Mouse (Mus musculus) lung, postnatal 36 days (tissue): ENCODE measurements around the gene Wdr77.
A peak's percentile ranks its signal among the peaks of the same experiment; 100 is the strongest.
"Not testable (repeated sequence)": the region's sequence is repeated elsewhere in the genome, so short reads cannot be mapped to it uniquely, and the experiment has no call there.

Experiments
- DNase-seq: peaks from one replicate; pipeline ENCODE4 v3.0.0; 2022; ENCODE audit warnings: mixed read lengths

Wdr77 gene

GRCm38 (mm10) chr3:105958974-105959580 lies at the start of gene Wdr77:
Gene Wdr77 (plus strand): TSS chr3:105959369.
- DNase-seq: peak; percentile 97

GRCm38 (mm10) chr3:105910519-105911190 lies 48.5 kb upstream of the Wdr77 start:
- peak; percentile 73 for DNase-seq

- DNase-seq: no peak
These were observed 46.9 kb upstream of the Wdr77 start for GRCm38 (mm10) chr3:105912097-105912880.

- DNase-seq: no peak
These were observed 45.1 kb upstream of the Wdr77 start for GRCm38 (mm10) chr3:105913839-105914681.

GRCm38 (mm10) chr3:105915281-105915680 lies 43.9 kb upstream of the Wdr77 start:
- DNase-seq: peak; percentile 72

GRCm38 (mm10) chr3:105916455-105916854 lies 42.7 kb upstream of the Wdr77 start:
- not testable (repeated sequence) for DNase-seq

- DNase-seq: no peak
These were observed 41.4 kb upstream of the Wdr77 start for GRCm38 (mm10) chr3:105917656-105918354.

- DNase-seq: no peak
These were observed 40.8 kb upstream of the Wdr77 start for GRCm38 (mm10) chr3:105918355-105918745.

GRCm38 (mm10) chr3:105920743-105921142 lies 38.4 kb upstream of the Wdr77 start:
- DNase-seq: not testable (repeated sequence)

- no peak for DNase-seq
These were observed 37.2 kb upstream of the Wdr77 start for GRCm38 (mm10) chr3:105921959-105922358.

GRCm38 (mm10) chr3:105924616-105925015 lies 34.6 kb upstream of the Wdr77 start:
- DNase-seq: no peak

GRCm38 (mm10) chr3:105927561-105928194 lies 31.5 kb upstream of the Wdr77 start:
- no peak for DNase-seq

- DNase-seq: no peak
These were observed 31.0 kb upstream of the Wdr77 start for GRCm38 (mm10) chr3:105928195-105928569.

- DNase-seq: no peak
These were observed 30.4 kb upstream of the Wdr77 start for GRCm38 (mm10) chr3:105928781-105929180.

GRCm38 (mm10) chr3:105929821-105930220 lies 29.3 kb upstream of the Wdr77 start:
- DNase-seq: no peak

- no peak for DNase-seq
These were observed 28.1 kb upstream of the Wdr77 start for GRCm38 (mm10) chr3:105931095-105931494.

- peak; percentile 43 for DNase-seq
These were observed 26.7 kb upstream of the Wdr77 start, which contains the start of gene I830077J02Rik for GRCm38 (mm10) chr3:105932240-105933071. Gene I830077J02Rik (minus strand): TSS chr3:105932664.

GRCm38 (mm10) chr3:105933926-105934325 lies 25.2 kb upstream of the Wdr77 start:
- DNase-seq: no peak

- DNase-seq: peak; percentile 78
These were observed 24.1 kb upstream of the Wdr77 start for GRCm38 (mm10) chr3:105935033-105935432.

- DNase-seq: no peak
These were observed 23.1 kb upstream of the Wdr77 start for GRCm38 (mm10) chr3:105936111-105936510.

GRCm38 (mm10) chr3:105951348-105951747 lies 7.8 kb upstream of the Wdr77 start:
- no peak for DNase-seq
